Mouse (Mus musculus) embryonic facial prominence, embryonic 13.5 days (tissue): ENCODE measurements around the gene Myh15. TPM values are rescaled to one million over a fixed set of nuclear protein-coding genes. Genes with fewer than 3 reads are reported as not detected.

Experiments
- polyA plus RNA-seq: library from polyadenylated mRNA; unstranded; fragments of >200 nt; fragmentation: Nextera tagmentation; extraction: Ambion mirVana; gene quantifications from 2 replicates; pipeline ENCODE4 v1.2.1, GENCODE M21; 2015

The Myh15 gene
- polyA plus RNA-seq, 1 experiment from 2014 or later = not detected

Other genes with a start within 250 kb of the Myh15 start
- not detected in 2 replicates for gene Retnlb, start 240.6 kb upstream of the Myh15 start, polyA plus RNA-seq
- not detected in 2 replicates for gene Retnla, start 214.9 kb upstream of the Myh15 start, polyA plus RNA-seq
- not detected in 2 replicates for gene Retnlg, start 184.9 kb upstream of the Myh15 start, polyA plus RNA-seq
- 37.3 and 38.8 TPM in 2 replicates for gene Dzip3, start 63.3 kb upstream of the Myh15 start, polyA plus RNA-seq
- gene Cip2a, start 63.3 kb upstream of the Myh15 start, polyA plus RNA-seq = 30.7 TPM in 2 replicates